Mouse (Mus musculus): Measurements from ENCODE around the gene Nlrp3.

Nlrp3 gene

DNA sequence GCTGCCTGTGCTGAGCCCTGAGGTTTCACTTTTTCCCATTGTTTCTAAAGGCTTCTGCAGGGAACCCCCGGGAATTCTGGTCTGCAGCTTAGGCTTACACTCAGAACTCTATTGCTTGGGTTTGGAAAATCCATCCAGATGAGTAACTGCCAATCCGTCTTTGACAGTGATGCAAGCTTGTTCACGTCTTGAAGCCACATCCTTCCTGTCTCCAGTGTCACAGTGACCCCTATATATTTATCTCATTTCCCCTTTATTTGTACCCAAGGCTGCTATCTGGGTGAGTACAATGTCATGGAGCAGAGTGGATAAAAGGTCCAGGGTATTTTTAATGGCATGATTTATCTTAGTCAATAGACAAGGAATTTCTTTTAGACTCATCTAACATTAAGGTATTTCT lies at the start of gene Nlrp3:
Nlrp3 (plus strand) TSS at position 245 of the 400 bp plus-strand sequence.
- no peak for DNase-seq

DNA sequence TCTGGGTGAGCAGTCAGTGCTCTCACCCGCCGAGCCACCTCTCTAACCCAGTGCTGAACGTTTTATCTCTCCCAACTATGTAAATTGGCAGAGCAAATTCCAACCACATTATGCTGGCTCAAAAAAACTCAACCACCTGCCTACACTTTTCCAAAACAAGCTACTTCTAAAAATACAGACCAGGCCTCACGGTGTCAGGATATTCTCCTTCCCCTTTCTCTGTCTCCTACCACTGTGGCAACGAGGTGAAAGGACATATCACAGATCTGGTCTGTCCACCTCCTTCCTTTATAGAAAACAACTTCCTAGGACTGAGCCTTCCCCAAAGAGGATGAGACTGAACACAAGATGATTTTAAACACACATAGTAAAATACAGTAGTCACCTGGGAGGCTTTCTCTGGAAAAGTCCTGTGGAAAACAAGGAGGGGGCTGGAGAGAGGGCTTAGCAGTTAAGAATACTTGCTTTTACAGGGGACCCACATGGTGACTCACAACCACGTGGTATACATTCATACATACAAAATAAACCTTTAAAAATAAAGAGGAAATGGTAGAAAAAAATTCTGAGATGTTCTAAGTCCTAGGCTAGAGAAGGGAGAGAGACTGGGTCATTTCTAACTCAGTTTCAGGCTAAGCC lies 44.6 kb upstream of the Nlrp3 start:
- no peak for DNase-seq

- DNase-seq: no peak
Measured at GRCm38 (mm10) chr11:59497747-59498146, 43.6 kb upstream of the Nlrp3 start.

- DNase-seq: no peak
Measured at GRCm38 (mm10) chr11:59501978-59502700, 39.2 kb upstream of the Nlrp3 start.

DNA sequence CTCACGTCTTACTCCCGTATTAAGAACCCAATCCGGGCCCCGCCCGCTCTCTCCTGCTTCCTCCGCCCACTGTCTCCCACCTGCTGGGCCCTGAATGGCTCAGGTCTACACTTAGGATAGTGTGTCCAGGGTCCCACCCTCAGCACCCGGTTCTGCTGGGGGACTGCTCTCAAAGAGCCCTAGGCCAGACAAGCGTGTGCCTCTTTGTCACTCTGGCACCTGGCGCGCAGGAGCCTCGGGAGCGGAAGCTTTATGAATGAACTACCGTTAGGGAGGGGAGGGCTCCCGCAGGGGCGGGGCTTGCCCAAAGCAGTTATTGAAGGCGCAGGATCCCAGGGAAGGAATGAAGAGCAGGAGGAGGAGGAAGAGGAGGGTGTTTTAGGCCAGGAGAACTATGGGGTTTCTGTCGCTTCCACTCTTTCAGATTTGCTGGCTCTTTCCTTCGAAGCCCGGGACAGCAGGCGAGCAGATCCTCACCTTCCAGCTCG lies 36.0 kb upstream of the Nlrp3 start:
- DNase-seq: peak; percentile 73 to 81

GRCm38 (mm10) chr11:59505839-59506712 lies 35.3 kb upstream of the Nlrp3 start:
- peak; percentile 90 for DNase-seq

- DNase-seq: no peak
Measured at GRCm38 (mm10) chr11:59506713-59507074, 34.7 kb upstream of the Nlrp3 start.

GRCm38 (mm10) chr11:59511558-59511957 lies 29.8 kb upstream of the Nlrp3 start:
- no peak for DNase-seq

DNA sequence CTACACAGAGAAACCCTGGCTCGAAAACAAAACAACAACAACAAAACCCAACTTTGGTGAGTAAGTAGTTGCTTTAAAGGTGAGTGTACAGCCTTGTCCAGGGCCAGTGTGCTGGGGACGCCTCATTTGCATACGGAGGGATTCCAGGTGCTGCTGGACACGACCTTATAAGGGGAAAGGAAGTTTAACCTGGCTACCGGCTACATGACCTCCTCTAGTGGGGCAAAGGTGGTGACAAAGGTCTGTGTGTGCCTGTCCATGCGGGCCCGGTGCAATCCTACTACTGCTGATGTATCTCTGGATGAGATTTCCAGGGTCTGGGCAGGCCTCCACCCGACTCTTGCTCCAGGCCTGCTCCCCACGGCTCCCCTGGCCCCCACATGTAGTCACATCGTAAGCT lies 28.6 kb upstream of the Nlrp3 start:
- no peak for DNase-seq

DNA sequence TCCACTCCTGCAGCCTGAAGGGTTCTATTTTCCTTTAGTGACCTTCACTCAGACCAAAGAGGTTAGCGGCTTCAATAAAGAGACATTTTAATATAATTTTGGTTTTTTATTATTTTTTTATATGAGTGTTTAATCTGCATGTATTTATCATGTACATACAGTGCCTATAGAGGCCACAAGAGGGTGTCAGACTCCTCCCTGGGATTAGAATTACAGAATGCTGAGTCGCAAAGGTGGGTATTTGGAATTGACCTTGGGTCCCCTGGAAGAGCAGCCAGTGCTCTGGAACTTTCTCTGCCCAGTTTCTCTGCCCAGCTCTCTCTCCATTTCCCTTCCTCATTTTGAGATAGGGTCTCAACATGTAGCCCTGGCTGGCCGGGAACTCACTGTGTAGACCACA lies 27.8 kb upstream of the Nlrp3 start:
- no peak for DNase-seq

GRCm38 (mm10) chr11:59514381-59514780 lies 27.0 kb upstream of the Nlrp3 start:
- no peak for DNase-seq

DNA sequence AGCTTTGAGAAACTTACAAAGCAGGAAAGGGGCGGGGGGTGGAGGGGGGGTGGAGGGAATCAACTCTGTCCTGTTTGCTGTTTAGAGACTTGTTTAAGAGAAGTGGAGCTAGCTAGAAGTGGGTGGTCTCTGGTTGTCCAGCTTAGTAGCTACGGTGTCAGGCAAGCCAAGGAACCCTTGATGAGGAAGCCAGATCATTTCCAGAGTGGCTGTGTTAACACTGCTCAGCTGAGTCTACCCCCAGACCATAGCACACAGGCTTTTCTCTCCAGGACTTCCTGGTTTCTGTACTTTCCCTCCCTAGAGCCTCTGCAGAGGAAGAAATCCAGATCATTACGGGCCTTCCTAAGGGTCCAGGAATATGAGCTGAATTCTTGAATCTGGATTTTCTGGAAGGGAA lies 26.6 kb upstream of the Nlrp3 start:
- no peak for DNase-seq

GRCm38 (mm10) chr11:59517441-59517840 lies 23.9 kb upstream of the Nlrp3 start:
- no peak for DNase-seq

DNA sequence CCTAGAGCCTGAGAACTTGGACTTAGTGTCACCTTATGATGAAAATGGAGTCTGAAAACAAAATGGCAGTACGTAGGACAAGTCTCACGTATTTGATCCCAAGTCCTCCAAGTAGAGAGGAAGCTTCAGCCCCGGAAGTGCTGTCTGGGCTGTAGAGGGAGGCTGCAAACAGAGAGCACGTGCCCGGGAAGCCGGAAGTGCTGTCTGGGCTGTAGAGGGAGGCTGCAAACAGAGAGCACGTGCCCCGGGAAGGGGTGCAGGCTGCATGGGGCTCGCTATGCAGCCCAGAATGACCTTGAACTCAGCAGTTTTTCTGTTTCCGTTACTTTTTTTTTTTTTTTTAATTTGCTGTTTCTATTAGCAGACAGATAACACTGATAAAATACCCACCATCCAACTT lies 23.1 kb upstream of the Nlrp3 start:
- no peak for DNase-seq

- no peak for DNase-seq
Measured at GRCm38 (mm10) chr11:59519741-59520495, 21.4 kb upstream of the Nlrp3 start.

- no peak for DNase-seq
Measured at GRCm38 (mm10) chr11:59524150-59524549, 17.2 kb upstream of the Nlrp3 start.

- DNase-seq: peak; percentile 81 to 89
Measured at GRCm38 (mm10) chr11:59525237-59525636, 16.1 kb upstream of the Nlrp3 start.

DNA sequence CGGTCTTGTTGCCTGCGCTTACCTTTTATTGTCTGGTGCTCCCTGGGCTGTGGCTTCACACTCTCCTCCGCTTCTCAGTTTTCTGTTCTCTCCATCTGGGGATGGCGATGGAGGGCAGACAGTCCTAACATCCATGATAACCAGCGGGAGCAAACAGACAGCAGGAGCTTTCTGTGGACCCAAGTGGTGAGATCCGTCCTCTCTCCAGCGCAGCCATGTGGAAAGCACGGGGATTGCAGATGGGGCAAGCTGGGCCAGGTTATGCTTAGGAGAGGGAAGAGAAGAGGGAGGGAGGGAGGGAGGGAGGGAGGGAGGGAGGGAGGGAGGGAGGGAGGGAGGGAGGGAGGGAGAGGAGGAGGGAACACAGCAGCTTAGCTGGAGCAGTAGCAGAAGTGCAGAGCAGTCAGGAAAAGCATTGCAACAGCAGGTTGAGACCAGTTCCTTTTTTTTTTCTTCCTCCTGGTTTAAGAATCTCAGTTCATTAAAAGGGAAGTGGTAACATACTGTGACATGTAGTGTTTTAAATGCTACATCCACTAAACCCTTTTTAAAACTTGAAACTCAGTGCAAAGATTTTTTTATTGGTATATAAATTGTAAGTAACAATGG lies 14.8 kb upstream of the Nlrp3 start, which contains the start of gene Zkscan17:
Zkscan17 (minus strand) TSS at position 280 of the 609 bp plus-strand sequence.
- DNase-seq: peak; percentile 13 to 46

DNA sequence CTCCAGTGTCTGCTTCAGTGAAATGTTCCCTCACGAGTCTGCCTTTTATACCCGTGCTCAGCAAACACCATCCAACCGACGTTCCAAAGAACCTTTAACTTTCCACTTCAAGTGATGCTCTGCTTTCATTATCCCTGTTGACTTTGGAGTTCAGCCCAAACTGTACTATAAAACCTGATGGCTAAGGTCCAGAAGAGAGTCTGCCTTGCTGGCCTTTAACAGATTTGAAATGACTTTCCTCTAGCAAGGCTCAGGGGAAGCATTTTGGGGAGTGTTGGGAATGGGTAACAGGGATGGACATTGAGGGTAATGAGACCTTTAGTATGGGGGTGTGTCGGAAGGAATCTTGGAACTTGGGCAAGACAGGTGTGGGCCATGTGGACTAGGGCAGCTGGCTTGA lies 11.1 kb upstream of the Nlrp3 start:
- peak in 1 of 2 experiments; percentile 9 for DNase-seq

- DNase-seq: peak; percentile 83 to 86
Measured at GRCm38 (mm10) chr11:59530870-59531535, 10.4 kb upstream of the Nlrp3 start.

DNA sequence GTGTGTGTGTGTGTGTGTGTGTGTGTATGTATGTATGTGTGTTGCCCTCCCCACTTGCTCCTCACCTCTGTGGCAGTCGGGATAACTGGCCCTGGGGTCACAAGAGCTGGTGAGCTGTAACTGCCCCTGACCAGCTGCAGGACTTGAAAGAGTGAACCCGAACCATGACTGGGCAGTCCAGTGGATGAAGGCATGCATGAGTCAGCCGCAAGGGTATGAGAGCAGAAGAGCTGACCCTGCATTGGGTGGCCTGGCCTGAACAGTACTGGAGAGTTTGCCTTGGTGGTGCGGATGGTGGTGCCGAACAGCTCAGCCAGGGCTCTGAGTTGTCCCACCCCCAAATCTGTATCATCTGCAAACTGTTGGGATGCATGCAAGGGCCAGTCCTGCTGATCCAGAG lies 9.8 kb upstream of the Nlrp3 start:
- no peak for DNase-seq
